Mouse (Mus musculus) frontal cortex, adult 2 months (tissue): ENCODE data around the gene Pgghg. TPM values are rescaled to one million over a fixed set of nuclear protein-coding genes. Genes with fewer than 3 reads are reported as not detected.

Experiments
- DNase-seq, 2 experiments: peaks; one replicate each; pipeline ENCODE4 v3.0.0; 2022; ENCODE audit warnings: low spot score in 1 of 2; ENCODE audit errors: extremely low spot score in 1 of 2
- polyA plus RNA-seq: library from polyadenylated mRNA; depleted of rRNA; stranded (reverse); fragments of >200 nt; gene quantifications from 2 replicates; pipeline ENCODE4 v1.2.3, GENCODE M21; 2012; rRNA removed

Gene Pgghg
- polyA plus RNA-seq, 1 experiment, result 6.9 TPM

DNA sequence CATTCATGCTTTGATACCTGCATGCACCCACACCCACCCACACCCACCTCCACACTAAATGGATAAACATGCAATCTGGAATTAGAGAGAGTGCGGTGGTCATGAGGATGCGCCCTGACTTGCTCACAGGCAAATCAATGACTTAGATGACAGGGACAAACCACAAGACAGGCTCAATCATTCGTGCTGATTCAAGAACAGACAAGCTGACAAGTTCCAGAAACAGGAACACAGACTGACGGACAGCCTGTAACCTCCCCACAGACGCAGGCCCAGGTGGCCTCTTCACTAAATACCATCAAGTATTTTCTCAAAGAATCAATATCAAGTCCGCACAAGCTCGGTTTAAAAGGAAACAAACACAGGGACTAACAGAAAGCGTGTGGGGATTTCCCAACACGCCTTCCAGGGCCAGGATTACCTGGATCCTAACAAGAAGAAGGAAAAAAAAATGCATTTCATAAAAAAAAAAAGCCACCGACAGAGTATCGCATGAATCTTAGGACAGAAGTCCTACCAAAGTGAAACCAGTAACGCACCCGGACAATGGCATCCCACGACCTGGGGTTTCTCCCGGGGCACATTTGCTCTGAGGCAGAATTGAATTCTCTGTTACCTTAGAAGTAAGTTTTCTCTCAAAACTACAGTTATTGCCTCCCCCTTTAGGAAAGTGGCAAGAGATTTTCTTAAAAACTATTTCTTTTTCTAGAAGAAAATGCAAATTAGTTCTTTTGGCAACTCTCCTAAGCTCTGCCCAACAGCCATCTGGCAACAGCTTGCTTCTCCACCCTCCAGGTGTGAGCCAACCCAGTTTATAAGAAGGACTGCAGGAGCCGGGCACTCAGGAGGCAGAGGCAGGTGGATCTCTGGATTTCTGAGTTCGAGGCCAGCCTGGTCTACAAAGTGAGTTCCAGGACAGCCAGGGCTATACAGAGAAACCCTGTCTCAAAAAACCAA lies 46.3 kb downstream of the Pgghg start:
- peak in 1 of 2 experiments; percentile 72 for DNase-seq

DNA sequence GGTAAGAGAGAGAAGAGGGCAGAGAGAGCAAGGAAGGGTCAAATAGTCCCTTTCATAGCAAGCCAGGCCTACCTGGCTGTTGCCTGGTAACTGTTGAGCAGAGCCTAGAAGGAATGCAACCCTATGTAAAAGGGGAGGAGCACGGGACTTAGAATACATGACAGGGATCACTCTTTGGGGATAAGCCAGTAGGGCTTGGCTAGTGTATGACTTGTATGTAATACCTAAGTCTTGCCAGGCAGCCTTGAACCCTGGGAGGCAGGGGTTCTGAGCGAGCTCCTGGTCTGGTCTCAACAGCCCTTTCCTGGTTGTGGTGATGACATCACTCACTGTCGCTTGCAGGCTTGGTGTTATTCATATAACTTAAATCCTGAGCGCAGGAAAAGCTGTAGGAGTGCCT lies 47.8 kb downstream of the Pgghg start:
- no peak for DNase-seq

- DNase-seq, result no peak
Measured at GRCm38 (mm10) chr7:140990185-140990584, 49.0 kb downstream of the Pgghg start.

- DNase-seq, result no peak
Measured at GRCm38 (mm10) chr7:140990622-140991021, 49.4 kb downstream of the Pgghg start.

GRCm38 (mm10) chr7:140991117-140991689 lies 50.0 kb downstream of the Pgghg start:
- no peak for DNase-seq

Other genes starting within 250 kb of the Pgghg start
- gene Olfr541, start 244.1 kb upstream of the Pgghg start, polyA plus RNA-seq, result 0.08 TPM in 1 of 2 replicates, not detected in the other
- 0.32 and 0.95 TPM in 2 replicates for gene Cyp2e1, start 177.7 kb upstream of the Pgghg start, polyA plus RNA-seq
- 0.50 and 0.66 TPM in 2 replicates for gene Syce1, start 153.5 kb upstream of the Pgghg start, polyA plus RNA-seq
- 18.5 and 22.4 TPM in 2 replicates for gene Zfp941, start 119.2 kb upstream of the Pgghg start, polyA plus RNA-seq
- gene Urah, start 106.4 kb upstream of the Pgghg start, polyA plus RNA-seq, result 0.78 and 1.4 TPM in 2 replicates
- gene Scgb1c1, start 95.8 kb upstream of the Pgghg start, polyA plus RNA-seq, result 1.4 and 6.3 TPM in 2 replicates
- 0.26 and 0.36 TPM in 2 replicates for gene Odf3, start 93.6 kb upstream of the Pgghg start, polyA plus RNA-seq
- 0.13 and 0.16 TPM in 2 replicates for gene Gm45785, start 85.1 kb upstream of the Pgghg start, polyA plus RNA-seq
- 68.7 and 84.4 TPM in 2 replicates for gene Ric8a, start 84.4 kb upstream of the Pgghg start, polyA plus RNA-seq
- 31.9 and 32.3 TPM in 2 replicates for gene Bet1l, start 83.8 kb upstream of the Pgghg start, polyA plus RNA-seq
- 92.8 and 99.7 TPM in 2 replicates for gene Psmd13, start 59.4 kb upstream of the Pgghg start, polyA plus RNA-seq
- gene Sirt3, start 59.1 kb upstream of the Pgghg start, polyA plus RNA-seq, result 116 and 137 TPM in 2 replicates
- gene Cox8b, start 40.9 kb upstream of the Pgghg start, polyA plus RNA-seq, result 0.57 and 0.76 TPM in 2 replicates
- gene Nlrp6, start 20.5 kb upstream of the Pgghg start, polyA plus RNA-seq, result 0.17 and 0.18 TPM in 2 replicates
- gene Ifitm5, start 8.9 kb downstream of the Pgghg start, polyA plus RNA-seq, result 0.15 TPM in 1 of 2 replicates, not detected in the other
- not detected in 2 replicates for gene Gm45717, start 14.5 kb downstream of the Pgghg start, polyA plus RNA-seq
- gene Ifitm2, start 14.6 kb downstream of the Pgghg start, polyA plus RNA-seq, result 46.6 and 48.9 TPM in 2 replicates
- 28.8 and 33.2 TPM in 2 replicates for gene Ifitm1, start 25.8 kb downstream of the Pgghg start, polyA plus RNA-seq
- gene Ifitm3, start 69.4 kb downstream of the Pgghg start, polyA plus RNA-seq, result 72.6 and 82.1 TPM in 2 replicates
- gene Ifitm6, start 76.5 kb downstream of the Pgghg start, polyA plus RNA-seq, result 0.86 and 1.0 TPM in 2 replicates
- not detected in 2 replicates for gene Gm17387, start 87.7 kb downstream of the Pgghg start, polyA plus RNA-seq
- 99.1 and 103 TPM in 2 replicates for gene B4galnt4, start 119.7 kb downstream of the Pgghg start, polyA plus RNA-seq
- 0.11 and 0.22 TPM in 2 replicates for gene Pkp3, start 136.8 kb downstream of the Pgghg start, polyA plus RNA-seq
- 3.7 and 4.0 TPM in 2 replicates for gene Sigirr, start 159.2 kb downstream of the Pgghg start, polyA plus RNA-seq
- 0.08 and 0.10 TPM in 2 replicates for gene Ano9, start 176.4 kb downstream of the Pgghg start, polyA plus RNA-seq
- 52.1 and 62.4 TPM in 2 replicates for gene Ptdss2, start 181.0 kb downstream of the Pgghg start, polyA plus RNA-seq
- gene Rnh1, start 231.5 kb downstream of the Pgghg start, polyA plus RNA-seq, result 34.5 and 36.4 TPM in 2 replicates